Mouse (Mus musculus) testis, adult 2 months (tissue): ENCODE data around the gene Zp1.

Experiments
- CTCF ChIP-seq: fragments of 200-500 bp; IDR thresholded peaks from 2 replicates; pipeline ENCODE4 v1.5.1; 2012; ENCODE audit warnings: low read depth, mild to moderate bottlenecking, inconsistent platforms, low read length, moderate library complexity; ENCODE audit not compliant: control insufficient read depth, insufficient read depth, insufficient replicate concordance
- POLR2A ChIP-seq: fragments of 200-500 bp; IDR thresholded peaks from 2 replicates; pipeline ENCODE4 v1.6.1; 2012; ENCODE audit warnings: low read depth, mild to moderate bottlenecking, inconsistent platforms, low read length, moderate library complexity; ENCODE audit not compliant: control insufficient read depth

DNA sequence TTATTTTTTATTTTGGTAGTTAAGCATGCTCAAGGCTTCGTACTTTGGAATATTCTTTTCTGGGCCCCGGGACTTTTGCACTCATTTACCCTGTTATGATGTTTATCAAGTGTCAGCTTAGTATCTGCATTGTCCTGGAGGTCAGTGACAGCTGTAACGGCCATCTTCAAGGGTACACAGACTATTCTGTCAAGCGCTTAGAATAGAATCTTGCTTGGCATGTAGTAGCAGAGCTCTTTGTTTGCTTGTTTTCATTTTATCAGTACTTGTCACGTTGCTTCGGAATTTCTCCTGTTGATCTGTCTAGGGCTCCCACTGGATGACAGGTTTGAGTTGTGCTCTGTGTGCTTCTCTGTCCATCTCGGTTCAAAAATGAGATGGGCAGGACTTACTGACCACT lies 23.6 kb downstream of the Zp1 start:
- no peak for TF ChIP-seq CTCF
- TF ChIP-seq POLR2A = no peak
